Mouse (Mus musculus) hindbrain, embryonic 13.5 days (tissue): ENCODE data around the gene Epp13. TPM values are rescaled to one million over a fixed set of nuclear protein-coding genes. Genes with fewer than 3 reads are reported as not detected.
"Not testable (repeated sequence)": the region's sequence is repeated elsewhere in the genome, so short reads cannot be mapped to it uniquely, and the experiment has no call there.

ENCODE experiments used
- ATAC-seq: fragments of 200-750 bp; cut with Nextera tagmentation; 2 replicates; pipeline ENCODE4 v1.8.0; 2017; ENCODE audit warnings: moderate TSS enrichment; ENCODE audit not compliant: low FRiP score
- H3K27ac ChIP-seq: fragments of 300-500 bp; sonication (generic); 2 replicates; pipeline ENCODE4 v1.5.1; 2015; ENCODE audit warnings: inconsistent platforms, mild to moderate bottlenecking, moderate library complexity
- H3K27me3 ChIP-seq: fragments of 300-500 bp; sonication (generic); 2 replicates; pipeline ENCODE4 v1.6.1; 2015; ENCODE audit warnings: mild to moderate bottlenecking, inconsistent platforms
- H3K36me3 ChIP-seq: fragments of 300-500 bp; sonication (generic); 2 replicates; pipeline ENCODE4 v1.6.1; 2015; ENCODE audit warnings: mild to moderate bottlenecking, inconsistent platforms
- H3K4me1 ChIP-seq: fragments of 300-500 bp; sonication (generic); replicated peaks from 2 replicates; pipeline ENCODE4 v1.6.1; 2015; ENCODE audit warnings: inconsistent platforms
- H3K4me2 ChIP-seq: fragments of 300-500 bp; sonication (generic); 2 replicates; pipeline ENCODE4 v1.6.1; 2015; ENCODE audit warnings: inconsistent platforms, mild to moderate bottlenecking, moderate library complexity
- H3K4me3 ChIP-seq: fragments of 300-500 bp; sonication (generic); 2 replicates; pipeline ENCODE4 v1.5.1; 2015; ENCODE audit warnings: mild to moderate bottlenecking, inconsistent platforms
- H3K9ac ChIP-seq: fragments of 300-500 bp; sonication (generic); 2 replicates; pipeline ENCODE4 v1.6.1; 2015; ENCODE audit warnings: mild to moderate bottlenecking, inconsistent platforms
- H3K9me3 ChIP-seq: fragments of 300-500 bp; sonication (generic); 2 replicates; pipeline ENCODE4 v1.6.1; 2016; ENCODE audit warnings: inconsistent platforms
- WGBS: fragments of 180-500 bp; shearing (Covaris S2); methylation state at CpG from one replicate; pipeline ENCODE4 v1.1.7; 2015; 5-methylcytosine and 5-hydroxymethylcytosine counted together
- polyA plus RNA-seq: library from polyadenylated mRNA; unstranded; fragments of >200 nt; fragmentation: Nextera tagmentation; extraction: Ambion mirVana; gene quantifications from 2 replicates; pipeline ENCODE4 v1.2.1, GENCODE M21; 2015

The Epp13 gene
- polyA plus RNA-seq, 1 experiment from 2014 or later, result 0.26 TPM

DNA sequence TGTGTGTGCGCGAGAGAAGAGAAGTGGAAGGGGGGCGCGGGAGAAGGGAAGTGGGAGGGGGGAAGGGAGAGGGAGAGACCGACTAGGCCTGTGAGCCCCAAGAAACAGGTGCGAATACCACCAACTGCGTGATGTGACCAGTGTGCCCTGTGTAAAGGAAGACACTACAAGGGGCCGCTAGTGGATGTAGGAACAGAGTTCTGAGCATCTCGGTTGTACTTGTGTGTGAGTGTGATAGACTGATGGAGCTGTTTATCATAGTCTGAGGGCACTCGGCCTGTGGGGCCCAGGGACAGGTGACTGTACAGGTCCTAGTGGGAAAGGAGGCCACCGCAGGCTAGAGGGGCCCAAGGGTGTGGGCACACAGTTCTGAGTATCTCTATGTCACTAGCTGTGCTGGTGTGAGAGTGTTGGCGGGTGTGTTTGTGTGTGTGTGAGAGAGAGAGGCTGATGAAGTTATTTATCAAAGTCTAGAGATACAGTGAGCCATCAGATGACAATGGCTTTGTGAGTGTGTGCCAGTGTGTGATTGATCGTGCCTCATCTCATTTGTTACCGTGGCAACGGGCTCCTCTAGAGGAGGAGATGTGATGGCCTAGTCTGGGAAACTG, 34.5 kb downstream of the Epp13 start:
- Histone ChIP-seq H3K9ac (peak overlapping the region; percentile 72), H3K4me1 (peaks cover 31% of the 10 kb centered on the region), H3K36me3 (peaks cover 11% of the 10 kb centered on the region), H3K27ac (peak overlapping the region; percentile 90), H3K4me2 (peak overlapping the region; percentile 83), H3K4me3 (peak overlapping the region; percentile 58), H3K27me3 (no peaks in the 10 kb centered on the region), H3K9me3 (no peaks in the 10 kb centered on the region)
- 14% methylated on average over 15 of the region's 15 CpGs for WGBS
- ATAC-seq, result peak; percentile 27

DNA sequence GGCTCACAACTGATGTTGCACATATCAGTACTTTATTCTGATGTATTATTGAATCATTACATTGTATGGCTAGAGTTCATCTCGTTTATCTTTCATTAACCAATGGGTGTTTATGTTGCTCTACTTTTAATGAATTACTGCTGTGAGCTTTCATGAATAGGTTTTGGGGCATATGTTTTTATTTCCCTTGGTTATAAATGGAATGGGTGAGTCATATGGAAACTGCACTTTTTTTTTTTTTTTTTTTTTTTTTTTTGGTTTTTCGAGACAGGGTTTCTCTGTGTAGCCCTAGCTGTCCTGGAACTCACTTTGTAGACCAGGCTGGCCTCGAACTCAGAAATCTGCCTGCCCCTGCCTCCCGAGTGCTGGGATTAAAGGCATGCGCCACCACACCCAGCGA, 38.6 kb downstream of the Epp13 start:
- H3K4me3 ChIP-seq, ATAC-seq, H3K27ac ChIP-seq, H3K4me2 ChIP-seq, H3K27me3 ChIP-seq, H3K9me3 ChIP-seq, H3K9ac ChIP-seq: not testable (repeated sequence)
- peaks cover 46% of the 10 kb centered on the region for H3K36me3 ChIP-seq
- H3K4me1 ChIP-seq, result peaks cover 25% of the 10 kb centered on the region
- 97% methylated on average over 5 of the region's 6 CpGs for WGBS

- H3K4me1 ChIP-seq, H3K27me3 ChIP-seq, H3K4me2 ChIP-seq, ATAC-seq, H3K9me3 ChIP-seq, H3K9ac ChIP-seq, H3K4me3 ChIP-seq, H3K27ac ChIP-seq: not testable (repeated sequence)
- peaks cover 81% of the 10 kb centered on the region for H3K36me3 ChIP-seq
- WGBS, result 83% methylated on average over 11 of the region's 11 CpGs
Measured at GRCm38 (mm10) chr7:6300796-6301195, 48.3 kb downstream of the Epp13 start.

GRCm38 (mm10) chr7:6330458-6331232, 78.1 kb downstream of the Epp13 start:
- peaks cover 12% of the 10 kb centered on the region for H3K4me1 ChIP-seq
- H3K27ac ChIP-seq, result peak overlapping the region; percentile 91
- ATAC-seq, result peak; percentile 90
- H3K4me3 ChIP-seq, result peak overlapping the region; percentile 57
- H3K4me2 ChIP-seq, result peak overlapping the region; percentile 67
- H3K36me3 ChIP-seq, result peaks cover 19% of the 10 kb centered on the region; the same call in 1 of the 2 replicates
- H3K9me3 ChIP-seq, result no peaks in the 10 kb centered on the region
- WGBS, result 18% methylated on average over 23 of the region's 23 CpGs
- no peaks in the 10 kb centered on the region for H3K27me3 ChIP-seq
- peak overlapping the region; percentile 84 for H3K9ac ChIP-seq

DNA sequence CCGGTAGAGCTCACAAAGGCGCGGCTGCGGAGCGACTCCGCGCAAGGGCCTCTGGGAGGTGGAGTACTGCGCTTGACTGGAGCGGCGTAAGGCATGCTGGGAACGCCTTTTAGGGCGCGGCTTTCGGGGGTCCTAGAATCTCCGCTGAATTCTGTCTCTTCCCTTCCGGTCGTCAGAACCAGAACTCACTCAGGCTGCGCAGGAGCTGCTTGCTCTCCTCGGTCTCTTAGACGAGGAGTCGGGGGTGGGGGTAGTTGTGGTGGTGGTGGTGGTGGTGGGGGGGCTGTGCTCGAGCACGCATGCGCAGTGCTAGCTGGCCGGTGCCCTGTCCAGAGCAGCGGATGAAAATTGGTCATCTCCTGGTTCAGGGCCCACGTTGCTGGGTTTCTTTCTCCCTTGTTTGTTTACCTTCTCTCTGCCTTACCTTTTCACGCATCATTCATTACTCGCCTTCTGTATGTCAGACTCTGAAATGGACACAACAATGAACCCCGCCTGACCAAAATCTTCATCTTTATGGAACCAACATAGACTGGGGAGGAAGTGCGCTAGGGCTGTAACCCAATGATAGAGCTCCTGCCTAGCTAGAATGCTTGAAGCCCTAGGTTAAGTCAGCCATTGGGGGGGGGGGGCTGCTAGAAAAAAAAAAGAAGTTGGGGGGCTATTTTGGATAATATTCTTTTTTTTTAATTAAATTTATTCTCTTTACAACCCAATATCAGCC, 78.9 kb downstream of the Epp13 start, which contains the start of gene Zfp583:
Gene Zfp583 (minus strand): TSS at position 53 of the 724 bp plus-strand sequence.
- peak; percentile 93 for ATAC-seq
- no peaks in the 10 kb centered on the region for H3K27me3 ChIP-seq
- H3K27ac ChIP-seq, result peak within 1 kb of the TSS; percentile 91
- peak within 1 kb of the TSS; percentile 67 for H3K4me2 ChIP-seq
- peak within 1 kb of the TSS; percentile 57 for H3K4me3 ChIP-seq
- WGBS, result 6% methylated on average over 31 of the region's 31 CpGs
- H3K4me1 ChIP-seq, result peaks cover 12% of the 10 kb centered on the region
- peaks cover 14% of the 10 kb centered on the region; the same call in 1 of the 2 replicates for H3K36me3 ChIP-seq
- peak within 1 kb of the TSS; percentile 84 for H3K9ac ChIP-seq
- H3K9me3 ChIP-seq, result no peaks in the 10 kb centered on the region

Other genes starting within 250 kb of the Epp13 start
- not detected in 2 replicates for gene Vmn1r65, start 241.7 kb upstream of the Epp13 start, polyA plus RNA-seq
- not detected in 2 replicates for gene Nlrp4c, start 207.5 kb upstream of the Epp13 start, polyA plus RNA-seq
- 22.1 and 23.8 TPM in 2 replicates for gene Zfp787, start 96.7 kb upstream of the Epp13 start, polyA plus RNA-seq
- gene Zfp444, start 80.5 kb upstream of the Epp13 start, polyA plus RNA-seq, result 89.1 and 94.9 TPM in 2 replicates
- gene Galp, start 55.6 kb upstream of the Epp13 start, polyA plus RNA-seq, result not detected in 2 replicates
- gene Zscan5b, start 30.4 kb upstream of the Epp13 start, polyA plus RNA-seq, result not detected in 2 replicates
- gene Zfp667, start 33.9 kb downstream of the Epp13 start, polyA plus RNA-seq, result 20.2 and 22.7 TPM in 2 replicates
- 13.0 and 15.7 TPM in 2 replicates for gene Zfp583, start 78.6 kb downstream of the Epp13 start, polyA plus RNA-seq
- gene Gm3854, start 91.0 kb downstream of the Epp13 start, polyA plus RNA-seq, result 6.7 and 9.0 TPM in 2 replicates
- 3.6 and 4.2 TPM in 2 replicates for gene Zfp78, start 110.6 kb downstream of the Epp13 start, polyA plus RNA-seq
- 16.2 and 17.0 TPM in 2 replicates for gene Zfp28, start 130.6 kb downstream of the Epp13 start, polyA plus RNA-seq
- gene Smim17, start 146.0 kb downstream of the Epp13 start, polyA plus RNA-seq, result 3.7 and 4.2 TPM in 2 replicates
- gene Gm20715, start 157.6 kb downstream of the Epp13 start, polyA plus RNA-seq, result 0.09 TPM in 2 replicates
- not detected in 2 replicates for gene Olfr1344, start 186.0 kb downstream of the Epp13 start, polyA plus RNA-seq
- gene Olfr1336, start 203.5 kb downstream of the Epp13 start, polyA plus RNA-seq, result 0.03 TPM in 1 of 2 replicates, not detected in the other
- not detected in 2 replicates for gene Olfr1346, start 214.4 kb downstream of the Epp13 start, polyA plus RNA-seq
- not detected in 2 replicates for gene Olfr5, start 234.2 kb downstream of the Epp13 start, polyA plus RNA-seq
- not detected in 2 replicates for gene Olfr1347, start 247.0 kb downstream of the Epp13 start, polyA plus RNA-seq